Mouse (Mus musculus) embryo, embryonic 10 days (tissue): ENCODE data around the gene Slc6a9.
A peak's percentile ranks its signal among the peaks of the same experiment; 100 is the strongest.

Experiments used
- DNase-seq: peaks from one replicate; pipeline ENCODE4 v3.0.0-alpha.2; 2015; ENCODE audit warnings: low spot score

Gene Slc6a9

DNA sequence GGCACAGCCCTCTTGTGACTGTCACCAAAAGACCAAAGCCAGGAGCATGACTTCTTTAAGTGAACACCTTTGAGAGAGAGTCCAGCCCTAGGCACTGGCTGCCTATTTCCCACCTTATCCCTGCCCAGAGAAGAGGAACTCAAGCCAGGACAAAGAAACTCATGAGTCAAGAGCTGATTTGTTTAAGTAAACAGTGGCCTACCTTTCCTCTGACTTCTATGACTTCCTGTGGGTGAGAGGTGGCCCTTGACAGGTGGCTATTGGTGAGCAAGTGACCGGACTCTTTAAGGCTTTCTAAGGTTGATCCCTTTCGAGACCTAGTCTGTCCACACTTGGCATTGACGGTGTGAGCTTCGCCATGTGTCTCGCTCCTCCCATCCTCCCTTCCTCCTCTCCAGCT lies 6.5 kb downstream of the Slc6a9 start:
- no peak for DNase-seq

DNA sequence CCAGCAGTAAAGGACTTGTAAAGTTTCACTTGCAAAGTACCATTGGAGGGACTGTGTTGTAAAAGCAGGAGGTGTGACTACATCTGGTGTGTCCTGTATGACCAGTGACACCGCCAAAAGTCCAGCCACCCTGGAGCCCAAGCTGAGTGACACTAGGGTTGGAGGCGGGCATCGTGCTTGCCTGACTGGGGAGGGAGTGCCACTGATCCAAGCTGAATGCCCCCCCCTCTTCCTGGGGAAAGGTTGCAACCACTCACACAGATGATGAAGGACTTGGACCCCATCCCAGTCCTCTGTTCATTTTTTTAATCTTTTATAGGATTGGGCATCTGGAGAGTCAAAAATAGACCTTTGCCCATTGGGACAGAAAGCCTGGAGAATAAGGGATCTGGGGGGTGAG lies 7.3 kb downstream of the Slc6a9 start:
- DNase-seq = no peak

DNA sequence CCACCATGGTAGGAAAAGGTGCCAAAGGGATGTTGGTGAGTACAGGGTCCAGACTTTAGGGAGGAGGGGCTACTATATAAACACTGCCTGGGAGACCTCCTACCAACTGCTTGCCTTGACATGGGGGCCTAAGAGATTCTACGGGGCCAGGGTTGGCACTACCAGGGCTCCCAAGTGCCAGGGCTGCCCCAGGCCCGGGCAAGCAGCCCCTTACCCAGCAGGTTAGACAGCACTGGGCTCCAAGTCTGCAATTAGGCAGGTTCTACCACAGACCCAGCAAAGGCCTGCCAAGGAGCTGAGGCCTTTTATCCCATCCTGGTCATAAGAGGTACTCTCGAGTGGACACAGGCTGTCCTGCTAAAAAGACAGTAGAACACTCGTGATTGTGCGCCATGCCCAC lies 8.8 kb downstream of the Slc6a9 start:
- no peak for DNase-seq

DNA sequence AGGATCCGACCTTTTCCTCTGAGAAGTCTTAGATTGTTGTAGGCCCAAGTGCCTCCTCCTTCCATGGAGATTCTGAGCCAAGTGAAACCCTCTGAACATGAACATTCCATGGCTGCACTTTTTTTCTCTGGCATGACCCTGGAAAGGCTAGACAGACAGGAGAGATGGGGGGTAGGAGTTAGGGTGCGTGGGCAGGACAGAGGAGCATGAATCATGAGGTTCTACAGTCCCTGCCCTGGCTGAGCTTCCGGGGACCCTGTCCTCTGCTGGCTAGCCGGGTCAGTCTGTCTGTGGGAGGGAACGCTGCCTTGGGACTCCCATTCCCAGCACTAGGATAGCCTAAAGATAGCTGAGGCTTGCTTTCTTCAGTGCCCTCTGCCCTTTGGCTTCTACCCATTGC lies 10.2 kb downstream of the Slc6a9 start:
- no peak for DNase-seq

DNA sequence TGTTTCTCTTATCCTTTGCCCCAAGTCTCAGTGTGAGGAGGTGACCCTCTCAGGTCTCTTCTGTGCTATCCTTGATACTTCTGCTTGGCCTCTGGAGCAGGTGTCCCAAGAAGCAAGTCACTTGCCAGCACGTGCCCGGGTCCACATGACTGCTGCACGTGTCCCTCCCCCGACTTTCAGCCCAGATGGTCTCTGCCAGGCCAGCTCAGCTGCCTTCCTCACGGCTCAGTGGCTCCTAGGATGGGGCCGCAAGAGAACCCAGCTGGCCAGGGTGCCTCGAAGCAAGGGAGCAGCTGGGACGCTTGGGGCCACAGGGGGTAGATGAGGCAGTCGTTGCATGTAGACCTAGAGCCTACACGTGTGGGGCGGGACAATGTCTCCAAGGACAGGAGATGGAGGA lies 11.0 kb downstream of the Slc6a9 start:
- no peak for DNase-seq

DNA sequence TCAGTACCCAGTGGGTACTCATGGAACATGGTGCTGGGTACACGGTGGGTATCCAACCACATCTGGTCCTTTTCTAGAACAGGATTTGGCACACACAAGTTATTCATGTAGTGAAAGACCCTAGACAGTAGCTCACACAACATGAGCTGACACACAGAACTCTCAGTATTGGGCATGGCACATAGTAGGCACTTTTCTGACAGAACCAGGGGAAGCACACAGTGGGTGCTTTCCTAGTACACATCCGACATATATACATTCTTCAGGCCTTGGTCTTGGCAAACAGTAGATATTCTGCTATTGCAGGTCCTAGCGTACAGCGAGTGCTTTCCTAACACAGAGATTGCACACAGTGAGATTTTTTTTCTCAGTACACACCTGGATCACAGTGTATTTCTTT lies 12.0 kb downstream of the Slc6a9 start:
- no peak for DNase-seq

DNA sequence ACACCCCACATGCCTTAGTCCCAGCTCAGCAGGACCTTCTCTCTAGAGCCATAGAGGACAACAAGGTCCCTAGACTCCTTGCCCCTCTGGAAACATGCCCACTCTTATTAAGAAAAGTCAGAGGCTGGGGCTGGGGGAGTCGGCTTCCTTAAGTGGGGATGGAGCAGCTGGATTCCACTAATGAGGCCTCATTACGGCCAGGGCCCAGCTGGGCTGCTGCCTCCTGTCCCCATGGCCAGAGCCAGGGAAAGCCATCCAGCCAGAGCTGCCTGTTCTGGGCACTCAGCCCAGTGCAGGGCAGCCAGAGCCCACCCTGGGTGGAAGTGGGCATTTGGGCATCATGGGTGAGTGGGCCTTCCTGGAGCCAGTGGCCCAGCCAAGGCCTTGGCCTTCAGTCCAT lies 12.7 kb downstream of the Slc6a9 start:
- DNase-seq = no peak

DNA sequence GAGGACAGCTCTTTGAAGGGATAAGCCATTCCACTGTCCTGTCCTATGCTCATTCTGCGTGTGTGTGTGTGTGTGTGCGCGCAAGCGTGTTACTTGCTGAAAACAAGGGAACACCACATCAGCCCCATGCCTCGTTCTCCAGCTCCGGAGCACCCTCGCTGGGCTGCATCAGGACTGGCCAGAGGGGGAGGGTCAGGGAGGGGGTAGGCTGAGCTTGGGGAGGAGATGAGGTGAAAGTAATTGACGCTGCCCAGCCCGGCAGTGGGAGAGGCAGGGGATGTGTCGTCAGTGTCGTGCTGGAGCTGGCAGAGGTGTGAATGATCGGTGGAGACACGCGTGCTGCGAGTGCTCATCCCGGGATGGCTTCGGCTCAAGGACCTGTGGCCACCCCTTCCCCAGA lies 14.8 kb downstream of the Slc6a9 start:
- DNase-seq = no peak

DNA sequence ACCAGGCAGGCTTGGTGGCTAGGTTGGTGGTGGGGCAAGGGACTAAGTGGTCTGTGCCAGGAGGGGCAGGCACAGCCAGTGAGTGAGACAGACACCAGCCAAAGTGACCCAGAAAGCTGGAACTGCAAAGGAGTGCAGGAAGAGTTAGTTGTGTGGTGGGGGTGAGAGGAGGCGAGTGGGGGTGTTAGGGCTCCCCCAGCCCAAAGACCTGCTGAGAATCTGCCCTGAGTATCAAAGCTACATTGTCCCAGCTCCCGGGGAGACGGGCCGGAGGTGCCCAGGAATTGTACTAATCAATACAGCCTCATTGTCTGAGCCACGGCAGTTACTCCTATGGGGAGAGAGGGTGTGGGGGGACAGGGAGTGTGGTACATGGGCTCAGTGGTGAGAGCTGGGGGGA lies 15.2 kb downstream of the Slc6a9 start:
- DNase-seq = no peak

DNA sequence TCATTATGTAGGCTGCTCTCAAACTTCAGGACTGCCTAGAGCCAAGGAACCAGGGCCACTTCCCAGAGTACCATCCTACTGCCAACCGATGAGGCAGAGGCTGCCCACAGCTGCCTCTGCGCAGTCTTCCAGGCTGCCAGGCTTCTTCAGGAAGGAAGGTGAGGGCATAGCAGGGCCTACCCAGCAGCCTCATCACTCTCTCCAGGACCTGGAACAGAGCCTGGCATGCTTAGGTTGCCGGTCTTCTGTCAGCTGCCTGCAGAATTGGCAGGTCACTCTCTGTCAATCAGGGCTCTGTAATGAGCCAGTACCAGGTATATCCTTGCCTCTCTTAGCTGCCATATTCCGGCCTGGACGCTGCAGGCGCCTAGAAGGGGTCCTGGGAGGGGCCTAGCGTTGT lies 15.9 kb downstream of the Slc6a9 start:
- DNase-seq = no peak

DNA sequence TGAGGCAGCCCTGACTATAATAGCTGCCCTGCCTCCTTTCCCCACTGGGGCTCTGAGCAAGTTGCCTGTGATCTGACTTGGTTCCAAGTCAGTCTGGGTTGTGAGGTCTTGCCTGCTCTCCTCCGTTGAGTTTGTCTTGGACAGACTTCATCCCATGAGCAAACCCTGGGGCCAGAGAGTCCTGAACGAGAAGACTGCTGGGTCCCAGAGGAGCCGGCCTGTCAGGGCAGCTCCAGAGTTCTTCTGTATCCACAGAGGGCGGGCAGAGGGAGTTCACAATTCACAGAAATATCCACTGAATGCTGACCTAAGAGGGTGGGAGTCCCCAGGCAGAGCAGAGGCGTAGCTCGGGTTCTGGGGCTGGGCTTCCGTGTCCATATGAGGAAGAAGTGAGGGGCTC lies 16.6 kb downstream of the Slc6a9 start:
- no peak for DNase-seq

DNA sequence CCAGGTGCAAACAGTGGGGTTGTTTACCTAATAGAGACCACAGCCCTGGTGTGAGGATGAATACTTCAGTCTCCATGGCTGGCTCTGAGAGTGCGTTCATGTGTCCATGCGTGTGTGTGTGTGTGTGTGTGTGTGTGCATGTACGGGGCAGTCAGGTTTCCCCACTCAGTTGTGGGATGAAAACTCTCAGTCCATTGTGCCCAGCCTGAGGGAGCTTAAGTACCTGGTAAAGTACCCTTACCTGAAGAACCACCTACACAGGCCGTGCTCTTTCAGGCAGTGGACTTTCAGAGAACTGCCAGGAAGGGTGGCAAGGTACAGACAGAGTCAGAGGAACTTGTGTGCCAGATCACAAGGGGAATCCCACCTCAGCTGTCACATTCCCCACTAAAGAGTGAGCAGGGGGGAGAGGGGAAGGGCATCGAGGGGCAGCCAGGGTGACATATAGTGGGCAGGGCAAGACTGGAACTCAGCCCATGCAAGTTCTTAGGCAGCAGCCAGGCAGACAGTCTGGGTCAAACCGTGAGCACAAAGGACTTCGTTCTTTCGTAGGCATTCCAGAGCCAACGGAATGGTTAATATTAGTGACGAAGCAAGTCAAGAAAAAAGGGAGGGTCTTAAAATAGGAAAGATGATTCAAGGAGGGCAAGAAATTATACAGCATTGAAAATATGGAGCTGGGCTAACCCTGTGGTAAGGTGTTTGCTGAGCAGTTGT lies 18.0 kb downstream of the Slc6a9 start:
- DNase-seq = no peak

DNA sequence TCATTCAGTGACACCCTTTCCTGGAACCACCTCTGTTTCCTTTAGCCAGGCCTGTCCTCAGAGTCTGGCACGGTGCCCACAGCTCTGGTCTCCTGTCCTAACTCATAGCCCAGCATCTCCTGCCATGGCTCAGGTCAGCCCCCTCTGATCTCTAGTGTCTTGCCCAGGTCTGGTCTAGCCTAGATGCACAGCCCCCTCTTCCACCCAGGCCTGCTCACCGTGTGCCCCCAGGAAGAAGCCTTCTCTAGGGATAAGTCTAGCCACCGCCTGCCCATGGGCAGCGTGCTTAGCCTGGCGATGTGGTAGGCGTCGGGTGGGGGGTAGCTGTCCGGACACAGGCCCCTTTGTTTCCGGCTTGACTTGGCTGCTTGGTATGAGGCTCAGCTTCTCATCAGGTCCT lies 20.8 kb downstream of the Slc6a9 start:
- DNase-seq = no peak

DNA sequence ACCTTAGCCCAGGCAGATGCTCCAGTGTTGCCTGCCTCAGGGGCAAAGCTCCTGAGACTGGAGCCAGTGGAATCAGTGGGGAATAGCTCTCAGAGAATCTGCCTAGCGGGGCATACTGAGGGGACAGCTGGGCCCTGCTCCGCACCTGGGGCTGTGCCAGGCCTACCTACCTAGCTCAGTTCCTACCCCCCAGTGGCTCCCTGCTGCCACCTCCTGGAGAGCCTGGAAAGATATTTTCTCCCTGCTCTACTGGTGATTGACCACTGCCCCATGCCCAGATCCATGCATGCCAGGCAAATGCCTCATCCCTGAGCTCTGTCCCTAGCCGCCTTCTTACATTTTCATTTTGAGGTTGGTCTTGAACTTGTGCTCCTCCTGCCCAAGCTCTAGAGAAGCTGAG lies 24.5 kb downstream of the Slc6a9 start:
- peak; percentile 30 for DNase-seq

DNA sequence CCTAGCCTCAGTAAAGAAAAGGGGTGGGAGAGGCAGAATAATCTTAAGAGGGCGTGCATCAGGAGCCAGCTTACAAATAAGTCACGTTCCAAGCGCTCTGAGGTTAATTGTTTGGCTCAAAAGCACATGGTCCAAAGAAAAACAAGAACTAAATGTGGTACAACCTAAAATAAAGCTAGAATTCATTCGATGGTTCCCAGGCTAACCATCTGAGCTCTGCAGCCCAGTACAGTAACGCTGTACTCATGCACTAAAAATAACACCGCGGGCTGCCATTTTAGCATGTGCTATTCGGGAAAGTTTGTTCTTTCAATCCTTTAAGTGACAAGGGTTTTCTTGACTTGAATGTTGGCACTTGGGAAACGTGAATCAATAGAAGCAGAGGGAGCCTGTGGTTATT lies 26.3 kb downstream of the Slc6a9 start:
- no peak for DNase-seq

DNA sequence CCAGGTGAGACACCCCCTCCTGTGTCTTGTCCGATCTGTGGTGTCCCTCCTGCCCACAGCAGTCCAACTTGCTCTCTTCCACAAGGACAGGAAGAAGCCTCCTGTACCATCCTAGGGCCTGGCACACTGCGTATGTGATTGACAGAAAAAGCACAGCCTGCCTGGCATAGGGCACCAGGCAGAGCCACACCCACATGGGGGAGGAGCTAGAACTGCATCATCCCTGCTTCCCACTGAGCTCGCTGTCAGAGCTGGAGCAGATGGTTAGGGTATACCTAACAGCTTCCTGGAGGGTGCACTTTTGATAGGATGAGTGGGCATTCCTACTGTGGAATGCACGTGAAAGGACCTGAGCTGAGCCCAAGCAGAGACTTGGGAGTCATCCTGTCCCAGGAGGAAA lies 28.5 kb downstream of the Slc6a9 start:
- DNase-seq = peak; percentile 35

DNA sequence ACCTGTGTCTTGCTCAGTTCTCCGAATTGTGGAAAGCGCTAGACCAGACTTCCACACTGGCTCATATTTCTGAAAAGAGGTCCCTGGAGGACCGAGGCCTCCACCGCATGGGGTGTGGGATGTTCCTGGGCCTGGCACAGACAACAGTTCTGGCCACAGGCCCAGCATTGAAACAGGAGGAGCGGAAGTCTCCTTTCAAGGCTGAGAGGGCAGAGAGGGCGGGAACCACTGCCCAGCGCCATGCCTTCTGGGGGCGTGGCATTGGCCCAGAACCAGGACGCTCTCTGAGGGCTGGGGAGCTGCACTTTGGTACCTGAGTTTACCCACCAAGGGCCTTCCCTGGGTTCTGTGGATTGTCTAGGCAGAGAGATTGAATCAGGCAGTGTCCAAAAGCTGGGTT lies 31.8 kb downstream of the Slc6a9 start:
- DNase-seq = no peak

DNA sequence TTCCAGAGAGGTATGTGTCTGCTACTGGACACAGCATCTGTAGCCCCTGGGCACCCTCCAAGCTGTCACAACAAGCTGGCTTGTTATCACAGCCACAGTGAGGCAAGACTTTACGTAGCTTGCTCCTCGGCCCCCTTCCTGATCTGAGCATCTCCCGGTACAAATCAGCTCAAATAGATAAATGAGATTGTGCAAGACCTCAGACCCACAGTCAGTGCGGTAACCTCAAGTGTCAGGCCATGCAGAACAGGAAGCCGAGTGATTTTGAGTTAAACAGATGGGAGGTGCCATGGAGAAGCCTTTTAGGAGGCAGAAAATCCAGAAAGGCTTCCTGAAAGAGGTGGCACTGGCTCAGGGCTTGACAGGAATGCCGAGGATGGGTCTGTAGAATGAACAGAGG lies 32.7 kb downstream of the Slc6a9 start:
- no peak for DNase-seq

DNA sequence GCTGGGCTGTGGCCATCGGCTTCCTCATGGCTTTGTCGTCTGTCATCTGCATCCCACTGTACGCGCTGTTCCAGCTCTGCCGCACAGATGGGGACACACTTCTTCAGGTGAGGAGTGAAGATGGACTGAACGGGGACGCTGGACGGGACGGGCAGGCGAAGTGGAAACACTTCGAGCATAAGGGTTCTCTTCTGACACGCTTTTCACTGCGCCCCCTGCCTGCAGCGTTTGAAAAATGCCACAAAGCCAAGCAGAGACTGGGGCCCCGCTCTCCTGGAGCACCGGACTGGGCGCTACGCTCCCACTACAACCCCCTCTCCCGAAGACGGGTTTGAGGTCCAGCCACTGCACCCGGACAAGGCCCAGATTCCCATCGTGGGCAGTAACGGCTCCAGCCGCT lies 33.5 kb downstream of the Slc6a9 start:
- peak; percentile 83 for DNase-seq

DNA sequence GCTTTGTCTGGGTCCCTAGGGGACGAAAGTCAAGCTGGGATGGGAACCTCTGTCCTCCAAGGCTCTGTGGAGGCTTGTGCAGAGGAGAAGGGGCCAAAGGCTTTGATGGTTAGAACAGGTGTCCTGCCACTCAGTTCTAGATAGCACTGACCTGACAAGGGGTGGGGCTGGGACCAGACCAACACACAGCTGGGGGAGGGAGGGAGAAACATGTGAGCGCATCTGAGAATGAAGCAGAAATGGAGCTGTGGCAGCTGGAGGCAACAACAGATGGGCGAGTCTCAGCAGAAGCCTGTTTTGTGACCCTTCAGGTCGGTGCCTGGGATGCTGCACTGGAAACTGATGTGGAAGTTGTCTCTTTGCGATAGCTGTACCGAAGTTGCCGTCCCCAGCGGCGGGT lies 35.0 kb downstream of the Slc6a9 start:
- no peak for DNase-seq

DNA sequence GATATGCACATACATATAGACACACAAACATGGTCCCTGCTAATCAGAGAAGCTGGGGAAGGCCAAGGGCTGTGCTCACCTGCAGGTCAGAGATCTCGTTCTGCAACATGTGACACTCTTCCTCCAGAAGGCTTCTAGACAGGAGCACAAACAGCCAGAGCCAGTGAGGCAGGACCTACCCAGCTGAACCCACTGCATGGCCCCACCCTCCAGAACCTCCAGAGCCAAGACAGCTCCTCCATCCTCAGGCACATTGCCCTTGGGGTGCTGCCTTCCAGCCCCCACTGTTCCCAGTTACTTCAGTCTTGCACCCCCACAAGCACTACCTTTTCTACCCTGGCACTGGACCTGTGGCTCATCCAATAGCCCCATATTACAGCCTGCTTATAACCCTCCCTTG lies 36.1 kb downstream of the Slc6a9 start:
- DNase-seq = no peak

DNA sequence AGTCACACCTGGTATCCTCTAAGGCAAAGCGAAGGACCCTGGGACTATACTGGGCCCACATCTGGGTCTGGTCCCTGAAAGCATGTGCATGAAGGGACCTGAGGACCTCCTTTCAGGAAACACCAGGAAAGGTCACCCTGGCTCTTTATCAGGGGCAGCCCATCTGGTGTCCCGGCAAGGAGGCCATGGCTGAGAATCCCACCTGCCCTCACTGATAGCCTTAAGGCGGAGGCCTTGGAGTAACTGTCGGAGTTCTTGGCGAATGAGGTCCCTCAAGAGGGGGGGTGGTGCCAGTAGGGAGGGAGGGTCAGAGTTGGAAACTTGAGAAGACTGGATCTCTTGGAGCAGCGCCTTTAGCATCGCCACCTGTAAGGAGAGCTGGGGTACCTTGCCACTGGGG lies 37.5 kb downstream of the Slc6a9 start:
- no peak for DNase-seq

DNA sequence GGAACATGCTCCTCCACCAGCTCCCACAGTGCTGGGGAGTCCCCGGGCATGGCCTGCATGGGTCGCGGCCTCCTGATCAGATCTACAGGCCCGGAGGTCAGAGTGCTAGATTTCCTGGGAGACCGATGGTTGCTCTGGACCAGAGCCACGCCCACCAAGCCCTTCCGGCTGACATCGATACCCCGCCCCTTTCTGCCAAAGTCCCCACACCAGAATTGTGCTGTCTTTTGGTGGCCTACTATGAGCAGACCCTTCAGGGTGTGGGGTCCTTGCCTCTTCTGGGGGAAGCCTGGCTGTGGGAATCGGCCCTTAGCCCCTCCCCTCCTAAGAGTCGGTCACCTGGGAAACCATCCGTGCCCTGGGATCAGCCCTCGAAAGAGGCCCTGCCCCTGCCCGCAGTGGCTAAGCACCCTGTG lies 38.2 kb downstream of the Slc6a9 start, which contains the start of gene Ccdc24:
Ccdc24 (minus strand) TSS at position 87 of the 416 bp plus-strand sequence.
- DNase-seq = peak; percentile 74

DNA sequence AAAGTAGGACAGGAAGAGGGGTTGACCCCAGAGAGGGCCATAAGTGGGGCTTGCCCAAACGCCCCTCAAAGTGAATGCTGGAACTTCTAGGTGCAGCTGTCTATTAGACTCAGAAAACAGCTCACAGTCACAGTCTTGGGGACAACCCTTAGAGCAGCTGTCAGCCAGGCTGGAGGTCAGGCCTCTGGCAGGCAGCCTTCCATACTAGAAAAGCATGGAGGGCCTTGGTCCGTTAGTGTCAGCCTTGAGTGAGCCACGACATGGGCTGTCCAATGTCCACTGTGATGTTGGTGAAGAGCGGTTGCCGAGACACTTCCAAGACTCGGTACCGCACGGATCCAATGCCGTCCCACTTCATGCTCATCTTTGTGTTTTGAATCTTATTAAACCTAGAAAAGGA lies 39.3 kb downstream of the Slc6a9 start:
- no peak for DNase-seq

DNA sequence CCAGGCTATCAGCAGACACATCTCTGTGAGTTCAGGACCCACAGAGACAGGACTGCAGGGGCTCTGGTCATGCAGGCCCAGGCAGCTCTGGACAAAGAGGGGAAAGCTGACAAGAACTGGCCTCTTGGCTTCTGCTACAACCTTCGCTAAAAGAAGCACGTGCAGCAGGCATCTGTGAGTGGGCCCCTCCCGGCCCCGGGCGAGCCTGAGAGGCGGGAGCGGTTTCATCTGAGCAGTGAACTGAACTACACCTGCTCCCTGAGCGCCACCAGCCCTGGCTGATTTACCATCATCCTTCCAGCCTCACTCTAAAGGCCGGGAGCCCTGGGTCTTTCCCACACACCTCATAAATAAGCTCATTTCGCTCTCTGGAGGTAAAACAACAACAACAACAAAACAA lies 44.0 kb downstream of the Slc6a9 start:
- no peak for DNase-seq
